In the genomic region with DNA sequence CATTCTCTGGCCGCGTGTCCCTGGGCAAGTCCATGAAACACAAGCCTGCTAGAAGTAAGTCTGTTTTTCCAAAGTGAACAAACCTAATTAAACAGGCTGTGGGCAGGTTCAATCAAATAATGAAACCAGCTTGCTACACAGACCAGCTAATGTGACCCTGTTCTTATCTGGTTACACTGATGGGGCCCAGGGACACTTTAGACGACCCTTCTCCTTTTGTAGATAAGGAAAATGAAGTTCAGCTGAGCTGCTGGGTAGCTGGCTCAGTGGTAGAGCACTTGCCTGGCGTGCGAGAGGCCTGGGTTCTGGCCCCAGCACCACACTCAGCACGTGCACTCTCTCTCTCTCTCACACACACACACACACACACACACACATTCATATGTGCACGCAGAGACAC, we compare ENCODE assay signal across 31 mouse cellular contexts. TPM values are rescaled to one million over a fixed set of nuclear protein-coding genes. Genes with fewer than 3 reads are reported as not detected.
"Had no signal": no experiment of that assay in that cellular context is flagged by ENCODE, and none has a peak within 500 bp of the region (broad histone marks: within the 10 kb centered on the region; RNA-seq: fewer than 3 reads in every experiment).

No protein-coding gene starts in this region.

- H3K4me2 ChIP-seq: heart, embryonic 12.5 days; hindbrain, embryonic 12.5 days; hindbrain, embryonic 14.5 days; intestine, embryonic 15.5 days; liver, embryonic 11.5 days; liver, embryonic 13.5 days; liver, embryonic 15.5 days had no signal

- H3K9ac ChIP-seq: heart, embryonic 12.5 days; hindbrain, embryonic 12.5 days; hindbrain, embryonic 14.5 days; intestine, embryonic 15.5 days; liver, embryonic 13.5 days; liver, embryonic 15.5 days had no signal

- H3K27ac ChIP-seq: heart, adult 2 months; hindbrain, embryonic 10.5 days; hindbrain, embryonic 12.5 days; hindbrain, embryonic 14.5 days; intestine, embryonic 15.5 days; layer of hippocampus, adult 2 months; left cerebral cortex, adult 2 months; liver, embryonic 13.5 days; liver, embryonic 15.5 days had no signal

- H3K4me3 ChIP-seq: heart, adult 2 months; heart, embryonic 12.5 days; hindbrain, embryonic 10.5 days; hindbrain, embryonic 12.5 days; intestine, embryonic 15.5 days; layer of hippocampus, adult 2 months; left cerebral cortex, adult 2 months; liver, embryonic 13.5 days; liver, embryonic 15.5 days had no signal

- H3K9me3 ChIP-seq: heart, embryonic 12.5 days; hindbrain, embryonic 10.5 days; hindbrain, embryonic 12.5 days; intestine, embryonic 15.5 days; liver, embryonic 13.5 days; liver, embryonic 15.5 days had no signal

- ATAC-seq: hindbrain, embryonic 16.5 days; inflammation-experienced regulatory T-cells, adult 6 months; intestine, embryonic 15.5 days; intestine, postnatal 0 days had no signal

- DNase-seq: gastrocnemius, postnatal 14 days; gastrocnemius, postnatal 36 days; heart, adult 2 months; heart, postnatal 10 days; heart, postnatal 4 days; kidney, adult 18-20 months; kidney, adult 8-10 months; kidney, postnatal 10 days; kidney, postnatal 25 days; kidney, postnatal 4 days; liver; liver, embryonic 13.5 days had no signal

- H3K36me3 ChIP-seq: heart, embryonic 12.5 days; hindbrain, embryonic 10.5 days; hindbrain, embryonic 12.5 days; intestine, embryonic 15.5 days; liver, embryonic 13.5 days; liver, embryonic 15.5 days had no signal

RNA-seq across cellular contexts. Expression of gene Hand1, which starts 8.9 kb away (rescaled TPM):
- total RNA-seq: gastrocnemius, adult 8-10 months; gastrocnemius, postnatal 14 days; gastrocnemius, postnatal 36 days; granulocyte monocyte progenitor cell, adult 5-6 weeks; heart, adult 2 months; heart, postnatal 25 days; layer of hippocampus, adult 2 months; layer of hippocampus, postnatal 14 days; left cerebral cortex, adult 2 months; left cerebral cortex, postnatal 14 days; left cerebral cortex, postnatal 36 days had no signal
- polyA plus RNA-seq: heart, adult 2 months; hindbrain, embryonic 14.5 days; hindbrain, embryonic 16.5 days; inflammation-experienced regulatory T-cells, adult 6 months; kidney, embryonic 14.5 days had no signal
